Mouse (Mus musculus) induced T-regulatory cell, adult 2 months (primary cell): ENCODE data around the gene Tnfrsf12a.

ENCODE experiments used
- DNase-seq: peaks from one replicate; pipeline ENCODE4 v3.0.0-alpha.2; 2012; ENCODE audit warnings: low read depth

Tnfrsf12a gene

GRCm38 (mm10) chr17:23644613-23645495, 32.4 kb downstream of the Tnfrsf12a start, which contains the start of gene Mmp25:
TSS of gene Mmp25 (minus strand) at chr17:23645277.
- DNase-seq: peak; percentile 22

GRCm38 (mm10) chr17:23631241-23631640, 46.0 kb downstream of the Tnfrsf12a start:
- DNase-seq: no peak

- DNase-seq: peak; percentile 88
Measured at GRCm38 (mm10) chr17:23630195-23631020, 46.9 kb downstream of the Tnfrsf12a start.

- no peak for DNase-seq
Measured at GRCm38 (mm10) chr17:23627813-23628212, 49.5 kb downstream of the Tnfrsf12a start.
